Mouse (Mus musculus): ENCODE measurements around the gene Gstt4.
"Not testable (repeated sequence)": the region's sequence is repeated elsewhere in the genome, so short reads cannot be mapped to it uniquely, and the experiment has no call there.

Gene Gstt4

DNA sequence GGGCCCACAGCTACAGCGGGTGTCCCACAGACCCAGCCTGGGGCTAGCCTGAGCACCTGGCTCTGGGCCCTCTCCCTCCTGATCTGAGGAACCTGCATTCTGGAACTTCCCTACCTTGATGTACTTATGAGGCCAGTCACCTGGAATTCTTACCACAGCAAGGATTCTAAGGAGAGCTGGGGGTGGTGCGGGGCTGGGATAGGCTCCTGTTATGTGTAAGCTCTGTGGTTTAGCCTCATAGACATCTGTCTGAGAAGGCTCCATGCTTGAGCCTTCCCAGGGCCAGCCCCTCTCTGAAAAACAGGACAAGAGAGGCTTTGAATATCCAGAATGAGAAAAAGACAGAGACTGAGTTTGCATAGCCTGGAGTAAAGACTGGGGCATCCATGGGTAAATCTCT, at the start of gene Gstt4:
TSS of gene Gstt4 (minus strand) at position 101 of the 400 bp plus-strand sequence.
- no peak for DNase-seq (ENCODE audit: low spot score)

DNA sequence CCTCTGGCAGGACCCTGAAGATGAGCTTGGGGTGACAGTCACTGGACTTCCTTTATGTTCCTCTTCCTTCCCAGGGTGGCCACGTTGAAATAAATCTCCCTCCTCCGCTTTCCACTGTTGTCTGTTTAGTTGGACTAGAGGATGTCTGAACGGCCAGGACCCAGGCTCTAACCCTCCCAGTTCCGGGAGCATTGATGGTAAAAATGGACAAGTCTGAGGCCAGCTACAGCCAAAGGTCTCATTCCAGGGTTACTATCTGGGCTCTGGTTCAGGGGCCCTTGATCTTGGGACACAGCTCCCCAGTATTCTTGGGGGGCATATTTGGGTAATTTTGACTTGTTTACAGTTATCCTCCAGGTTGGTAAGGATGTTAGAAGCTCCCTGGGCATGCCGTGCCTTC, 39.2 kb upstream of the Gstt4 start:
- no peak for DNase-seq (ENCODE audit: low spot score)

DNA sequence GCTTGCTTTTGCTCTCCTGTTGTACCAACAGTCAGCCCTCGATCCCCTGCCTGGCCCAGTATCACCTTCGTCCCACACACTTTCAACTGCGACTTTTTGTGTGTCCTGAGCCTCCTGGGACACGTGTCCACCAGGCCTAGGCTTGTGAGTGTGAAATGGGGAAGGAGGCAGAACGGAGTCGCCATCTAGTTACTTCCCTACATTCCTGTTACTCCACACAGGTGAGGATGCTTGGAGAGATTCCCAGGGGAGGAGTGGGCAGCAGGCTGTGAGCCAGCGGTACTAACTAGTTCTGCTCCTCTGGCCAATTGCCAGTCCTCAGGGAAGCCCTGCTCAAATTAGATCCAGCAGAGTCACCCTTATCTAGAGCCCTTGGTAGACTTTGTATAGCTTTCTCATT, 38.4 kb upstream of the Gstt4 start:
- peak; percentile 45 for DNase-seq (ENCODE audit: low spot score)

DNA sequence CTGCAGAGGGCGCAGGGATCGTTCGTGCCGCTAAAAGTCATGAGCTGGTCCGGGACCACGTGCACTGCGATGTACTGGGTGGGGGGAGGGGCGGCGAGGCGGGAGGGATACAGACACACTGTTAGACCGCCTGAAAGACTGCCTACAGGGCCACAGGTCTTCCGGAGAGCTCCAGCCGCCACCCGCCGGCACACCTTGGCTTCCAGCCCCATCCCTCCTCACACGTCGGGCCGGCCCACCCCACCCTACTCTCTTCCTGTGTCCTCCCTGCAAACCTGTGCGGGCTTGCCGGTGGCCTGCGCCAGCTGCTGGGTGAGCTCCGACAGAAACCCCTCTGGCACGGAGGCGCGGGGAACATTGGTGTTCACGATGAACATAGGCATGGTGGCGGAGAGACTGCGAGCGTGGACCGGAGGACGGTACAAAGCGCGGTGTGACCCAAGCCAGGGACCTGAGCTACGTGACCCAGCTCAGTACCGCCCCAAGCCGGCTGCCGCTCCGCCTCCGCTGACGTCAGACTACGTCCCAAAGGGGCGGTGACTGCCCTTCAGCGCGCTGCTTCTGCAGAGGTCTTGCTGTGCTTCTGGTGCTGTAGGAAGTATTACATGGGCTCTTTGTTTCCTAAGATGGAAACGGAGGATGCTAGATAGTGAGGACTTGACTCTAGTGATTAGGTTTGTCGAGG, 37.6 kb upstream of the Gstt4 start, which contains the start of gene Mif:
TSS of gene Mif (minus strand) at position 455 of the 685 bp plus-strand sequence.
- DNase-seq (ENCODE audit: low spot score) = peak; percentile 84

DNA sequence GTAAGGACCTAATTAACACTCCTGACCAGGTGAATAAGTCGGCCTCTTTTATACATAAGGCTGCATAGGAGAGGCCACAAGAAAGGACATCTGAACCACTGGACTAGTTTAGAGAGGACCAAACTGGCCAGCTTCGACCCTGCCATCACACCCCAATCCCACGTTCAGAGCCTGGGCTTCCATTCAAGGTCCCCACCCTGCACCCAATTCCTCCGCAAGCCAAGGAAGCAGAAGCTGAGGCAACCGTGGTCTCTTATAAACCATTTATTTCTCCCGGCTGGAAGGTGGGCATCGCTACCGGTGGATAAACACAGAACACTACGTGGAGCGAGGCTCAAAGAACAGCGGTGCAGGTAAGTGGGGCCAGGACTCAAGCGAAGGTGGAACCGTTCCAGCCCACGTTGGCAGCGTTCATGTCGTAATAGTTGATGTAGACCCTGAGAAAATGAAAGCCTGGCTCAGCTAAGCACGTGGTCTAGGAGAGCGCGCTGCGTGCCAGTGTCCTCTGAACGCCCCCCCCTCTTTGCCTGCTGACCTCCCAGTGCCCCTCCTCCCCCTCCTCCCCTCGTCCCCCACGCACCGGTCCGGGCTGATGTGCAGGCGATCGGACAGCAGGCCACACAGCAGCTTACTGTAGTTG, 36.9 kb upstream of the Gstt4 start:
- peak; percentile 46 for DNase-seq (ENCODE audit: low spot score)

DNA sequence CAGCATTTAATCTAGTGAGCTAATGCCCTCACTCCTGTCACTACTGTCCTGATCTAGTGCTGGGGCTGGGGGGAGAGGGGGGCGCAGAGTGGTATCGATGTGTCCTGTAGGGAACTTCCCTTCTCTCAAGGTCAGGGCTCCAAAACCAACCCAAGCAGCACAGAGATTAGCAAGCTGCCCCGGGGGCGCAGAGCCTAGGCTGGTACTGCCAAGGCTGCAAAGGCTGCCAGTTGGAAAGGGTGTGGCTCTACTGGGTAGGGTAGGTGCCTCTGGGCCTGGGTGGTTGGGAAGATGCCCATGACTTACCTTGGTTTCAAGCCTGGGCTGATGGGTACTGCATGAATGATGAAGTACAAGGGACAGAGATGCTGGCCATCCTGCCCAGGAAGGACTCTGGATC, 35.3 kb upstream of the Gstt4 start:
- no peak for DNase-seq (ENCODE audit: low spot score)

DNA sequence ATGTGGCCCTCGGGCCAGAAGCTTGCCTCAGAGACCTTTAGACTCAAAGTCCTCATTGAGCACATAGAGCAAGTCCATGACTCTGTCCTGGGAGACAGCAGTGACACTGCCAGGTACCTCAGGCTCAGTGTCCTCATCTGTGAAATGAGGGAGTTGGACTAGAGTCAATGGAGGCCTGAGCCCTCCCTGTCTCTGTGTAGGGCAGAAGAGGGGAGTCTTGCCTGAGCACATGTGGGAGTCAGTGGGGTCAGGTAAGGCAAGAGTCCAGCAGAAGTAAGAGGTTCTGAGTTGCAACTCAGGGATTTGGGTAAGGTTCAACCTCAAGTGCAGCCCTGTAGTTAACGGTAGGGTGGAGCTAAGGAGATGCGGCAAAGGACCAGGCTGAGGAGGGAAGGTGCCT, 34.6 kb upstream of the Gstt4 start:
- DNase-seq (ENCODE audit: low spot score) = no peak

DNA sequence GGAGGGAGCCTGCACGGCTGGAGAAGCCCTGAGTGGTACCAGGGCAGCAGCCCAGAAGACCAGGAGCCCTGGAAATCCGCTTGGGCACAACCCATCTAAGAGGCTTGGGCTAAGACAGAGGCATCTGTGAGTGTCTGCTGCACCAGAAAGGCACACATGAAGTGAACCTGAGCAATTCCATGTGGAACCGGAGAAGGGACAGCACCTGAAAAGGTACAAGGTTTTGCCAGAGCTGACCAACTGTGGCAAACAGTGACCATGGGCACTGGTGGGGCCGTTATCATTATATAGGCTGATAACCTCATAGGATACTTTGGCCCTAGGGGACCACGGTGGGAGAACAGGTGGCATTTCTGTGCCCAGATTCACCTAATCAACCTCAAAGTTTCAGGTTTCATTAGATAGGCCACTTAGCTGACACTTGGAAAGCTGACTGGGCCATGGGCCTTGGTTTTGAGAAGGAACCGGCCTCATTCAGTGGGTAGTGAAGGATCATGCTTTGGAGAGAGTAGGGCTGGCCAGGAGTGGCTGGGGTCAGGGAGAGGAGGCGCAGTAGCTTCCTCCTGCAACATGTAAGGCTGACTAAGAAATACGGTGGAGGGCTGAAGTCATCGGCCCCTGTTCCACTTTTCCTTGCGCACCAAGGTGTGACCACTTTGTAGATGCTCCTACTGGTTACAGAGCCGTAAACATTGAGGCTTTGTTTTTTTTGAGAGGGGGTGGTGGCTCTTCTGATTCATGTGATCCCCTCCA, 34.0 kb upstream of the Gstt4 start:
- DNase-seq (ENCODE audit: low spot score) = no peak

DNA sequence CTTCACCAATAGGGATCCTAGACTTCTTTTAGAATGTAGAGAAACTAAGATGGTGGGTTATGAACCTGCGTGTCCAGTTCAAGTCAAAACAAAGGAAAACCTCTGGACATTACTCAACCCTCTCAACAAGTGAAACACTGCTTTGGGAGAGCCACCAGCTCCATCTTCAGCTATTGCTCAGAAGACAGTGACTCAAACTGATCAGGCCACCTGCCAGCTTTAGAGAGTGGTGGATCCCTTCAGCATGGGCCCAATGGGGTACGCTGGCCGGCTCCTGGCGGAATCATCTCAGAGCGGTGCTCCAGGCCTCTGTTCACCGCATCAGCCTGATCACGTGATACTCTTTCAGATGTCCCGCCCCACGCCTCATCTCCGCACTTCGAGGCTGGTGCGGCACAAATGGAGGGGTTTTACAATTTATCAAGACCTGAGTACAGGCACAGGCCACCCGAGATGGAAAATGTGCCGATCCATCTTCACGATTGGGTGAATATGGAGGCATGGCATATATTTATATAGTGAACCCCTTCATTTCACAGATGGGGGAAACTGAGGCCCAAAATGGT, 33.2 kb upstream of the Gstt4 start:
- DNase-seq (ENCODE audit: low spot score) = no peak

DNA sequence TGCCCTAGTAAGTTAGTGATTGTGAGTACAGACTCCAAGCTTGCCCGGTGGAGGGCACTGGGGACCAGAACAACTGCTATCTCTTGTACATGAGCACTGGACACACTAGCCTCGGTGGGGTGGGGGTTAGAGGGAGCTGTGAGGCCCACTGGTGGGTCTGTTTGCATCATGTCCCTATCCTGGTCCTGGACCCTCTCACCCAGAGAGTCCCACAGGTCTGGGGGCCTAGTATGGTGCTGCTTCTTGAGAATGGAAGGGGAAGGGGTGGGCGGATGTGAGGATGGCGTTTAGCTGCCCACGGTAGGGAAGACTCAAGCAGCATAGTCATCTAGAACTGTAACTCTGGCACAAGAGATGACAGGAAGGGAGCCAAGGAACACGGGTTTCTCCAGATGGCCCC, 32.4 kb upstream of the Gstt4 start:
- DNase-seq (ENCODE audit: low spot score) = no peak

DNA sequence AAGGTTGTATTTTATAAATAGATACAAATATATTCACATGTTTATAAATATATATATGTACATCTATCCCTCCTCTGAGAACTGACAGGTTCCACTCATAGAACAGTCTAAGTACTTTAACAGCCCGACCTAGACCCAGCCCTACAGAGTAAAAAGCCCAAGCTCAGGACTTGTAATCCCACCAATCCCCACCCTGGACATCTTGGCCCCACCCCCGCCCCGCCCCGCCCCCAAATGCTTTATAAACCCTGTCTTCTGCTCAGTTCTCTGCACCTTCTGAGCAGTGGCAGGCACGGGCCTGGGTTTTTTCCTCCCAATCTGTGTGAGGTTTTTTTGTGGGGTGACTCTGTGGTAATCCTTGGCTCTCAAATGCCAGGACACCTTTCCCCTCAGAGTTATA, 31.8 kb upstream of the Gstt4 start:
- DNase-seq (ENCODE audit: low spot score) = no peak

DNA sequence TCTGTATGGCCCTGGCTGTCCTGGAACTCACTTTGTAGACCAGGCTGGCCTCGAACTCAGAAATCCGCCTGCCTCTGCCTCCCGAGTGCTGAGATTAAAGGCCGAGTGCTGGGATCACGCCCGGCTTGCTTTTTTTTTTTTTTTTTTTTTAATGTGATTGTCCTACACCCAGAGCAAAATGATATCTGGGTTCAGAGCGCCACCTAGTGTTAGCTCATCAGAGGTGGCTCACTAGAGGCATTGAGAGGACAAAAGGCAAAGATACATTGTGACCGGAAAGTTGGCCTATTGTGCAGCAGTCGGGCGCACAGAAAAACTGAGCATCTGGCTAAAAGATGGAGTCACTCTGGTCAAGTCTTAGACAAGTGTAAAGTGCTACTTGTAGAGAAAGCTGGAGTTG, 31.1 kb upstream of the Gstt4 start:
- DNase-seq (ENCODE audit: low spot score) = peak; percentile 86

DNA sequence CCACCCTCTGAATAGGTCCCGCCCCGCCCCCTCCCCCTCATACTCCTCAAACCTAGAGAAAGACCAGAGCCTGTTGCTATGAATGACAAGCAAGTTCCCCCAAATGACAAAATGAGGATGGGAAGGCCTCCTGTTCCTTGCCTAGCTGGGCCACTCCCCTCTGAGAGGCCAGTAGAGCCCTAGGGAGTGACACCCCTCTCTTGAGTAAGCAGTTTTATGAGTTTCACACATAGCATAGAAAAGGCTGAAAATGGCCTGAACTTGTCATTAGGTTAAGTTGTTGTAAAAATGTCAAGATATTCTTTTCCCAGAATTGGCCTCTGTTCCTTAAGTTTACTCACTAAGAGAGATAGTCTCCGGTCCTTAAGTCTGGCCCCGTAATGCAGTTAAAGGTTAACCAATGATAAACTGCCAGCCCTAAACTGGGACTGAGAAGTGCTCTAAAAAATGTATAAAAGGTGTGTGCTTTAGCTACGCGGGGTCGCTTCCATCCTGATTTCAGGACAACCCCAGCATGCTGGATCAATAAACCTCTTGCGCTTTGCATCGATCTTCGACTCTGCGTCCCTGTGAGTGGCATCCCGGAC, 30.3 kb upstream of the Gstt4 start:
- no peak for DNase-seq (ENCODE audit: low spot score)

DNA sequence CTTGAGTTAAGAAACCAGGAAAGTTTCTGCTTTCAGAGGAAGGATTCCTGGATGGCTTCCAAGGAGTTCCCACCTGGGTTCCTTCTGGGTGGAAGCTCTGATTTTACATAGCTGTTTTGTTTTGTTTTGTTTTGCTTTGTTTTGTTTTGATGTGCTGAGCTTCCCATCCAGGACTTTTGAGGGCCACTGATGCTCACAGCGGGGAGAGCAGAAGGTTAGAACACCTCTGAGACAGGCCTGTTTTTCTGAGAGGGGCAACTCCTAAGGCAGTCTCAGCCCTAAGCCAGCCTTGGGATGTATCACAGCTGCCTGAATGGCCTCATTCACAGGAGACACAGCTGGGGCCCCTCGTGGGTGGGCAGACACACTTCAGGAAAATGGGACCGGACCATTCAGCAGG, 29.3 kb upstream of the Gstt4 start:
- DNase-seq (ENCODE audit: low spot score) = no peak

DNA sequence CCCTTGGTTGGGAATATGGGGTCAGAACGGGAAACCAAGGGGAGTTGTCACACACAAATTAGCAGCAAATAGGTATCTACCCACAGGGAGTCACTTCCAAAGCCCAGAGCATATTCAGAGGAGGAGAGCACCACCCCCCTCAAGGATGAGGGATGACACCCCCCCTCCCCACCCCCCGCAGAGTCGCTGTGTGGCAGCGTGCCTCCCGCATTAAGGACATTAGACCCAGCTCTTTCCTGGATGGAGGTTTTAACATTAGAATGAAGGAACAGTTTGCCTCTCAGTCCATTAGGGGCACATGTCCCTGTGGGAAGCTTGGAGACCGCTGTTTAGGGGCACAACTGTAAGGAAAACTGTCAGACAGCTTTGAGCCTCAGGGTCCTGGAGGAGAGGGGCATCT, 28.7 kb upstream of the Gstt4 start:
- no peak for DNase-seq (ENCODE audit: low spot score)

DNA sequence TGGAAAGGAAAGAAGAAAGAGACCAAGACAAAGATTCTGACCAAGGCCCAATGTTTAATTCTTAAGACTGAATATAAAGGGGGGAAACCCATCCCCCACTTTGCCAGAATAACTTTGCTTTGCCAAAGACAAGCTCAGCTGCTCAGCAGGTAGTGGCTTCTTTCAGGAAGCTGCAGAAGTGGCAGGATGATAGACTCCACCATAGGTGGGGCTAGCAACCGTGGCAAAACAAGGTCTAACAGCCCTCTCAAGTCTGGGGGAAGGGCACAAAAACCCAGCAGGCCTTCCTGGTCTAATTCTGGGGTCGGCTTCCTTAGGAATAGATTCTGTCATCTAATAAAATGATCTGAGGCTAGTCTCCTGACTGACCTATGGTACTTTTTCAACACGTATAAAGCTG, 26.0 kb upstream of the Gstt4 start:
- DNase-seq (ENCODE audit: low spot score) = no peak

DNA sequence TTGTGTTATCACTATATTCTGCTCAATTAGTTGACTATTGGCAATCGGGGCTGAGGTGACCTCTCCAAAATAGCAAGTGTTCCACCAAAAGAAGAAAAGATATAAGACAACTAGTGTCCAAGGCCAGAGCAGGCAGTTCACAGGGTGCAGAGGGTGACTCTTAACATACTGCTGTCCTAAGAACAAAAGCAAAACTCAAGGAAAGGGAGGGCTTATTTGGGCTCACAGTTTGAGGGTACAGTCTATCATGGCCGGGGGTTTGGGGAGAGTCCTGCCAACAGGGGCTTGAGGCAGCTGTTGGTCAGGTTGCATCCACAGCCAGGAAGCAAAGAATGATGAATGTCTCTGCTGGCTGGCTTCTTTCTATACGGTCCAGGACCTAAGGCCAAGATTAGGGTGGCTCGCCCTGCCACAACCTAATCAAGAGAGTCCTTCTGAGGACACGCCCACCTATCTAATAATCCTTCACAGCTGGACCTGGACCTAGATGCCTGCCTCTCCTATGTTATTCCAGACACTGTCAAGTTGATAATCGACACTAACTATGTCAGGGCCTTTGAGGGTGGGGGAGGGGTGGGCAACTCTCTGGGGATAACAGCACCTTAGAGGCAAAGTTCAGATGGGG, 23.1 kb upstream of the Gstt4 start:
- no peak for DNase-seq (ENCODE audit: low spot score)

DNA sequence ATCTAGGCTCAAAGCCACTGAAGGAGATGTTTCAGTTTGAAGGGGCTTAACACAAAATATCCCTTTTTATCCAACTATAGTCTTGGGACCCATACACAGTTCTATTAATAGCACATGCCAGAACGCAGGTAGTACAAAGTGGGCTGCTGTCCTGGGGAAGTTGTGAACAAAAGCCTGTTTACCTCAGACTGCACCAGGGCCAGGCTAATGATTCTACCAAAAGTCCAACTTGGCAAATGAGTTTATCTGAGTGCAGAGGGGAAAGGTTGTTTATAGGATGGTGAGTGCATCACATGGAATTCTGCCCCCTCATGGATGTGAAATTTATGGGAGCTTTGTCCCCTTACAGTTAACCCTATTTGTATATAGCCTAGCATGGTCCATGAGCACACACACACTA, 22.5 kb upstream of the Gstt4 start:
- no peak for DNase-seq (ENCODE audit: low spot score)

DNA sequence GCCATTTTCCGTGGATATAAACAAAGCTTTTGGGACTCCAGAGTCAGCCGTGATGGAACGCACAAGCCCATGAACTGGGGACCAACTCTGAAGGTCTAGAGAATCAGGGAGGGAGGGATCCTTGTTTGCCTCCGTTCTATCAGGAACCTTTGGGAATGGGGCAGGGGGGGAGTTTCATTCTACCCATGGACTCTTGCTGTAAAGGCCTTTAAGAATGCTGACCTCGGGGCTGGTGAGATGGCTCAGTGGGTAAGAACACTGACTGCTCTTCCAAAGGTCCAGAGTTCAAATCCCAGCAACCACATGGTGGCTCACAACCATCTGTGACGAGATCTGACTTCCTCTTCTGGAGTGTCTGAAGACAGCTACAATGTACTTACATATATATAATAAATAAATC, 21.6 kb upstream of the Gstt4 start:
- DNase-seq (ENCODE audit: low spot score) = not testable (repeated sequence)

DNA sequence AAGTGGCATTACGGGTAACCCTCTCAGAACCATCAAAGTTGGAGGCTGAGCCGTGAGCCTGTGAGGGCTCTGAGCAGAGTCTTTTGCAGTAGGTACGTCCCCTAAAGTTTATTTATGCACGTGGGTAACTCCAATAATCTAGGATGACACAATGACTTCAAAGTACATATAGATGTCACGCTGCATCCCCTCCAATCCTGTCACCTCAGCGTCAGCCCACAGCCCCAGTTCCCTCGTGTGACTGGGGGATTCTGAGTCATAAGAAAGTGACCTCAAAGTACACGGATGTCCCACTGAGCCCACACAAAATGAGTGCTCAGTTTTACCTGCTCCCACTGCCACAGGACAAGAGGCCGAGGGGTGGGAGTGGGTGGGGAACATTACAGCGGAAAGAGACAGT, 16.7 kb upstream of the Gstt4 start:
- DNase-seq (ENCODE audit: low spot score) = no peak

DNA sequence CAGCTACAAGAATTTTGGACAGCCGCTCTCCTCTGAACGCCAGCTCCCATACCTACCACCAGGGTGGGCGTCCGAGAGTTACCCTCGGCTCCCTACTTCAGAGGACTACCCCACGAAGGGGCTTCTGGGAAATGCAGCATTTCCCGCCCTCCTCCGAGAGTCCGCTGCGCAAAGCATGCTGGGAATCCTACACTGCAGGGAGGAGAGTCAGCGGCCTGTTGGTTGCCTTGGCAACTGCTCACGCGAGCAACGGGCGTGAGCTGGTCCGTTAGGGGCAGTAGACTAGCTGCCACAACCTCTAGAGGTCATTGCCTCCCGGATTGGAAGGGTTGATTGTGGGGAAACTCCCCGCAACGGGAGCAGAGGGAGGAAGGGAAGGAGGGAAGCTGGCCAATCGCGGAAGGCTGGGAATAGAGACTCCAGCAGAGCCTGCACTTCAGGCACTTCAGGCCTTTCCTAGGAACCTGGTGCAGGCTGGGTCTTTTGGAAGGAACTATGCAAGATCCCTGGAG, 15.0 kb upstream of the Gstt4 start, which contains the start of gene Gstt2:
TSS of gene Gstt2 (minus strand) at position 177 of the 512 bp plus-strand sequence.
- peak; percentile 93 for DNase-seq (ENCODE audit: low spot score)
